Mouse (Mus musculus): ENCODE measurements at regions not wholly inside any gene's neighbourhood (a gene's known extent, or its start where the extent isn't known, plus 50 kb on each side); places are given as distances from the start of the nearest gene placed in this dataset.

DNA sequence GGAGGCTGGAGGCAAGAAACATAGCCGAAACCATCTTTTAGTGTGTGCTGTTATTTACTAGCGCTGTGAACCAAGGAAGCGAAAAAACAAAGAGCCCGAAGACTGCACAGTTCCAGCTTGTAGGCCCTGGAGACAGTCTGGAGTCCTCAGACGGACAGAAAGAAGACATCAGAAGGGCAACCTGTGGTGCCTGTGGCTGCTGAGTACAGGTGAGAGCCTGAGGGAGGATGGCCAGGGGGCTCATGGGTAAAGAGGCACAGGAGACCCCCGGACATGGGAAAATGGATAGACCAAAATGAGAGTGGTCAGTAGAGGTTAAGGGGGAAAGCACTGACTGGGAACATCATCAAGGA lies 313.4 kb upstream of the Ubash3b start:
- Histone ChIP-seq H3K9ac (ENCODE audit: low read length) (peak overlapping the region; percentile 36), H3K27ac (ENCODE audit: low read depth, low read length) (0 out of 2 replicates have a peak overlapping the region, but pooled peaks have one; percentile 31), H3K27me3 (ENCODE audit: control insufficient read depth, insufficient read depth, low read length) (no peaks in the 10 kb centered on the region), H3K9me3 (ENCODE audit: control insufficient read depth, low read length) (no peaks in the 10 kb centered on the region), H3K36me3 (ENCODE audit: control insufficient read depth, insufficient read depth, low read length) (no peaks in the 10 kb centered on the region), H3K4me2 (ENCODE audit: low read depth) (no peak overlapping the region), H3K4me3 (ENCODE audit: low read depth, low read length) (no peak overlapping the region), H3K4me1 (ENCODE audit: control insufficient read depth, insufficient read depth, low read length) (peaks cover 12% of the 10 kb centered on the region)
- DNase-seq (ENCODE audit: low spot score) (no peak), ATAC-seq (ENCODE audit: insufficient read depth, low FRiP score, low TSS enrichment) (no peak)
- 72% methylated on average over 6 of the region's 6 CpGs for WGBS

DNA sequence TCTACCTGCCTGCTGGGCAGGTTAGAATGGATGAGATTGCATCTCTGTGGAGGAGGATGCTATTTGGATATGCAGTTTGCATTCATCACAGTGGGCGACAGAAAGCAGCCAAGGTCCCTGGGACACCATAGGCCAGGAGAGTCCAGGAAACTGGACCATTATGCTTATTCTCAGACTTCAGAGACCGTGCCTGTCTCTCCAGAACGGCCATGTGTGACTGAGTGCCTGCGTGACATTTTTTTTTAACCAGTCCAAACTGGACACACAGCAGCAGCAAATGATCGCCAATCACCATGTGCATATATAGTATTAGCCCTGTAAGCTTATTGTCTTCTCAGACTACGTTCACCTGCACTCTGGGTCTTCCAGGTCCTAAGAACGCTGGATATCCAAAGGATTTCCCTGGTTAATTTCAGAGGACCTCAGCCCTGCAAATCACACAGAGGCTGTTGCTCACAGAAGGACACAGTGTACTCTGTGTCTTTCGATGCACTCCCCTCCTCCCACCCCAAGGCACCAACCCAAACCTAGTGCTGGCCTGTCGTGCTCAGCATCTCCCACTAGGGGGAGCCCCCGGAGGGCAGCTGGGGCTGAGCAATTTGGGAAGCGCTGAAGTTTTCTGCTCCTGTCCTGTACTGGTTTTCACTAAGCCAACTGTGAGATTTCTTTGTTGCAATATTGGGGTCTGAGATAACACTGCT lies 312.9 kb upstream of the Ubash3b start:
- H3K4me1 ChIP-seq (ENCODE audit: control insufficient read depth, insufficient read depth, low read length) = peaks cover 12% of the 10 kb centered on the region
- WGBS = 42% methylated on average over 11 of the region's 11 CpGs
- H3K27ac ChIP-seq (ENCODE audit: low read depth, low read length) = no peak overlapping the region; the same call in 1 of the 2 replicates
- H3K36me3 ChIP-seq (ENCODE audit: control insufficient read depth, insufficient read depth, low read length) = no peaks in the 10 kb centered on the region
- H3K27me3 ChIP-seq (ENCODE audit: control insufficient read depth, insufficient read depth, low read length) = no peaks in the 10 kb centered on the region
- no peaks in the 10 kb centered on the region for H3K9me3 ChIP-seq (ENCODE audit: control insufficient read depth, low read length)
- peak; percentile 58; the same call in 1 of the 2 replicates for ATAC-seq (ENCODE audit: insufficient read depth, low FRiP score, low TSS enrichment)
- peak; percentile 87 for DNase-seq (ENCODE audit: low spot score)
- H3K4me3 ChIP-seq (ENCODE audit: low read depth, low read length) = no peak overlapping the region
- no peak overlapping the region for H3K4me2 ChIP-seq (ENCODE audit: low read depth)
- peak overlapping the region; percentile 36 for H3K9ac ChIP-seq (ENCODE audit: low read length)

DNA sequence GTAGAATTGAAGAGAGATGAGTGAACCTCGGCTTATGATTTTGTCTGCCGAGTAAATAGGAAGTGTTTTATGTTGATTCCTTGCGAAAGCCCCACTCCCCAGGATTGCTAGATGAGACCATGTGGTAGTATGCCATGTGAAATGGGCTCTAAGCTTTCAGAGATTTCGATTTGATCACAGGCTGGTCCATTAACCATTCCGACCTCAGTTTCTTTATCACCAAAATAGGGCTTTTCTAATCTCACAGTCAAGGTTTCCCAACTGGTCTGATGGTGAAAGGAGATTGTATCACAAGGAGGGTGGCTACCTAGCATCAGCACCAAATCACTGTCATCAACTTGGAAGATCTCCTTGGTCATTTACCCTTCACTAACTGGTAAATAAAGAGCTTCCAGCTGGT lies 312.0 kb upstream of the Ubash3b start:
- ATAC-seq (ENCODE audit: insufficient read depth, low FRiP score, low TSS enrichment) (no peak), DNase-seq (ENCODE audit: low spot score) (no peak)
- Histone ChIP-seq H3K36me3 (ENCODE audit: control insufficient read depth, insufficient read depth, low read length) (no peaks in the 10 kb centered on the region), H3K9me3 (ENCODE audit: control insufficient read depth, low read length) (no peaks in the 10 kb centered on the region), H3K27me3 (ENCODE audit: control insufficient read depth, insufficient read depth, low read length) (no peaks in the 10 kb centered on the region), H3K9ac (ENCODE audit: low read length) (0 out of 2 replicates have a peak overlapping the region, but pooled peaks have one; percentile 18), H3K4me3 (ENCODE audit: low read depth, low read length) (no peak overlapping the region), H3K27ac (ENCODE audit: low read depth, low read length) (no peak overlapping the region), H3K4me1 (ENCODE audit: control insufficient read depth, insufficient read depth, low read length) (peaks cover 12% of the 10 kb centered on the region), H3K4me2 (ENCODE audit: low read depth) (no peak overlapping the region)
- 93% methylated on average over 5 of the region's 5 CpGs for WGBS

DNA sequence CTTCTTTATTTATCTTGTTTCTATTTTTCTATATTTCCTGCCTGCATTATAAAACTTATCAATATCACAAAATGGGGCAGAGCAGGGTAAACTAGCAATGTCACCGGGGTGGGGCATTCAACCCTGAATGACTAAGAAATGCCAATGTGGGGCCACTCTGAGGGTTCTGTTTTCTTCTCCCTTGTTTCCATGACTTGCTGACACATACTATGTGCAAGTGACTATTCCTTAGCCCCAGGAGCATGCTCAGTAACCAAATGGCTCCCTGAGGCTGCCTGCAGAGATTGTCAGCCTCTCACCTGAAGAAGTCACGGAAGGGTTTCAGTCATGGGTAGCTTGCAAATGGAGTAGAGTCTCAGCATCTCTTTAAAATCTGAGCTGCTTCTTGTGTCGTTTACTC lies 309.8 kb upstream of the Ubash3b start:
- Histone ChIP-seq H3K4me1 (ENCODE audit: control insufficient read depth, insufficient read depth, low read length) (peaks cover 12% of the 10 kb centered on the region), H3K4me2 (ENCODE audit: low read depth) (no peak overlapping the region), H3K4me3 (ENCODE audit: low read depth, low read length) (no peak overlapping the region), H3K36me3 (ENCODE audit: control insufficient read depth, insufficient read depth, low read length) (no peaks in the 10 kb centered on the region), H3K27me3 (ENCODE audit: control insufficient read depth, insufficient read depth, low read length) (no peaks in the 10 kb centered on the region), H3K27ac (ENCODE audit: low read depth, low read length) (no peak overlapping the region), H3K9me3 (ENCODE audit: control insufficient read depth, low read length) (no peaks in the 10 kb centered on the region), H3K9ac (ENCODE audit: low read length) (no peak overlapping the region)
- DNase-seq (ENCODE audit: low spot score) (no peak), ATAC-seq (ENCODE audit: insufficient read depth, low FRiP score, low TSS enrichment) (no peak)
- WGBS = over 99% methylated on average over 3 of the region's 3 CpGs

DNA sequence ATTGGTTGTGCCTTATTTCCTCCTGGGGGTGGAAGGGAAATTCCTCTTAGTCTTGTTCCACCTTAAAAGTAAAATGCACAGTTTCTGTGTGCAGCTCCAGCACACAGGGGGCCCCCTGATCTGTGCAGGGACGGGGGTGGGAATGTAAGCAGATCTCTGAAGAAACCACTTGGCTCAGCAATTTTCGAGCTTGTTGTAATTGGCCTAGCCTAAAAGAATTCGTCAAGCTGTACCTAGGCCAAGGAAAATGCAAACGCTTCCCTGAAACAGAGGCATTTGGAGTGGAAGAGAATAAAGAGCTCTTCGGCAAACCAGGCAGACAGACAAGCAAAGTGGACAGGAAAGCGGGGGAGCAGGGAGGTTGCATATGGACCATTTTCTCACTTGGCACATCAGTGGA lies 308.5 kb upstream of the Ubash3b start:
- Histone ChIP-seq H3K4me2 (ENCODE audit: low read depth) (no peak overlapping the region), H3K27ac (ENCODE audit: low read depth, low read length) (no peak overlapping the region)
- no peak for ATAC-seq (ENCODE audit: insufficient read depth, low FRiP score, low TSS enrichment)

DNA sequence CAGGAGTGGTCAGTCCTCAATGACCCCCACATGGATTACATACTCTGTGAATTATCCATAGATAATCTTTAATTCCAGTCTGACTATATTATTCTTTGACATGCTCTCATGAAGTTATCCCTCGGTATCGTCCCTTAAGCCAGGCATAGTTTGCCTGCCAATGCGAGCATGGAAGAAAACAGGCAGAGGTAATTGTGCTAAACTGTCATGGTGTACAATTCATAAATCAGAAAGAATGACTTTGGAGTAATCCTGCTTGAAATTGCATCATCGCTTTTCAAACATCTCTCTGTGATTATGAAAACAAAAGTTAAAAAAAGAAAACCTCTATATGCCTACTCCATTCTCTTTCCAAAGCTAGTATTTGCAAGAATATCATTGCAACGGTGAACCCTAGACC lies 307.9 kb upstream of the Ubash3b start:
- no peak overlapping the region for H3K4me3 ChIP-seq (ENCODE audit: low read depth, low read length)
- DNase-seq (ENCODE audit: low spot score) (no peak), ATAC-seq (ENCODE audit: insufficient read depth, low FRiP score, low TSS enrichment) (no peak)
- no peaks in the 10 kb centered on the region for H3K36me3 ChIP-seq (ENCODE audit: control insufficient read depth, insufficient read depth, low read length)
- H3K27ac ChIP-seq (ENCODE audit: low read depth, low read length) = no peak overlapping the region
- no peak overlapping the region for H3K4me2 ChIP-seq (ENCODE audit: low read depth)
- H3K9ac ChIP-seq (ENCODE audit: low read length) = no peak overlapping the region
- peaks cover 9% of the 10 kb centered on the region for H3K4me1 ChIP-seq (ENCODE audit: control insufficient read depth, insufficient read depth, low read length)
- 90% methylated on average over 5 of the region's 5 CpGs for WGBS
- H3K9me3 ChIP-seq (ENCODE audit: control insufficient read depth, low read length) = no peaks in the 10 kb centered on the region
- H3K27me3 ChIP-seq (ENCODE audit: control insufficient read depth, insufficient read depth, low read length) = no peaks in the 10 kb centered on the region

More for the DNA sequence above, 308.5 kb upstream of the Ubash3b start:
- H3K36me3 ChIP-seq (ENCODE audit: control insufficient read depth, insufficient read depth, low read length) = no peaks in the 10 kb centered on the region
- no peak for DNase-seq (ENCODE audit: low spot score)
- no peak overlapping the region for H3K9ac ChIP-seq (ENCODE audit: low read length)
- WGBS = 58% methylated on average over 6 of the region's 6 CpGs
- H3K4me1 ChIP-seq (ENCODE audit: control insufficient read depth, insufficient read depth, low read length) = peaks cover 12% of the 10 kb centered on the region
- H3K4me3 ChIP-seq (ENCODE audit: low read depth, low read length) = no peak overlapping the region
- no peaks in the 10 kb centered on the region for H3K9me3 ChIP-seq (ENCODE audit: control insufficient read depth, low read length)
- H3K27me3 ChIP-seq (ENCODE audit: control insufficient read depth, insufficient read depth, low read length) = no peaks in the 10 kb centered on the region

DNA sequence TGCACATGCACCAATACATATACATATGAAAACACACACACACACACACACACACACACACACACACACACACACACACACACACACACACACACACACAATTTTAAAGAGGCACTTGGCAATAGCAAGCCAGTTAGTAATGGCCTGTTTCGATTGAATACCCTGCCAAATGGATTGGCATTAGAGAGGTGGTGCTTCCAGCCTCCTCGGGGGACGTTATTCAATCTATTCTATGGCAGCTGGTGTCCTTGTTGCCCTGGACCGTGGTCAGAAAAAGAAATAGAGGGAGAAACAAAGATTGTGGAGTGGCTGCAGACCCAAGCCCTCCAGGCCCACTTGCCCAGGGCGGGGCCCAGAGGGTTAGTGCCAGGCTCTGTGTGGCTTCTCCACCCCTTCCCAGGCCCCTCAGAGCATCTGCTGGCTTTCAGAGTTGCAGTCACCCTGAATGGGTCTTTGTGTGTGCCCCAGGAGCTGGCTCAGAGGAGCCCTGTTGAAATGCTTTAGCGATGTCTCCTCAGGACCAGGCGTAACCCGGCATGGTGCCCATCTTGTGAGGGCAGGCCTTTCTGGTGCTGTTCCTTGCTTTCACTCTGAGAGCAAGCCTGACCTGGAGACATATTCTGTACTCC lies 302.7 kb upstream of the Ubash3b start:
- Histone ChIP-seq H3K9ac (ENCODE audit: low read length) (no peak overlapping the region), H3K27me3 (ENCODE audit: control insufficient read depth, insufficient read depth, low read length) (no peaks in the 10 kb centered on the region), H3K4me3 (ENCODE audit: low read depth, low read length) (no peak overlapping the region), H3K4me2 (ENCODE audit: low read depth) (no peak overlapping the region), H3K4me1 (ENCODE audit: control insufficient read depth, insufficient read depth, low read length) (no peaks in the 10 kb centered on the region), H3K36me3 (ENCODE audit: control insufficient read depth, insufficient read depth, low read length) (no peaks in the 10 kb centered on the region), H3K9me3 (ENCODE audit: control insufficient read depth, low read length) (no peaks in the 10 kb centered on the region), H3K27ac (ENCODE audit: low read depth, low read length) (no peak overlapping the region)
- ATAC-seq (ENCODE audit: insufficient read depth, low FRiP score, low TSS enrichment) (no peak; the same call in 1 of the 2 replicates), DNase-seq (ENCODE audit: low spot score) (peak; percentile 51)
- WGBS = 70% methylated on average over 8 of the region's 8 CpGs

DNA sequence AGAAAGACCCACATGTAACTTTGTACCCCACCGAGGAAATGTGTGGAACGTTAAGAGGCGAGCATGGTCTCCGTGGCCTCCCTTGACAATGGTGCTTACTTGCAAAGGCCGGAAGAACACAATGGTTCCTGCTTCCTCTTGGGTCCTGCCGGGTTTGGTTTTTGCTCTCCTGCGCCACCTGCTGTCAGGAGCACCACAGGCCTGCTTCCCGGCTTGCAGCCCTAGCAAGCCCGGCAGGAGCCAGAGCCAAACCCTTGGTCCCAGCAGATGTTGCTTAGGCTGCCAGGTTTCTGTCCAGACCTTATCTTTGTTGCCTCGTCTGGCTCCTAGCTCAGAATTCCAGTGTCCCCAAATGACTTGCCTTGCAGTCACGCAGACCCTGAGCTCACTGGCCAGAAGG lies 300.2 kb upstream of the Ubash3b start:
- no peak overlapping the region for H3K9ac ChIP-seq (ENCODE audit: low read length)
- WGBS = 12% methylated on average over 11 of the region's 11 CpGs
- no peaks in the 10 kb centered on the region for H3K4me1 ChIP-seq (ENCODE audit: control insufficient read depth, insufficient read depth, low read length)
- no peaks in the 10 kb centered on the region for H3K9me3 ChIP-seq (ENCODE audit: control insufficient read depth, low read length)
- H3K27me3 ChIP-seq (ENCODE audit: control insufficient read depth, insufficient read depth, low read length) = no peaks in the 10 kb centered on the region
- 0 out of 2 replicates have a peak, but pooled peaks have one; percentile 38 for ATAC-seq (ENCODE audit: insufficient read depth, low FRiP score, low TSS enrichment)
- H3K27ac ChIP-seq (ENCODE audit: low read depth, low read length) = no peak overlapping the region
- H3K4me2 ChIP-seq (ENCODE audit: low read depth) = no peak overlapping the region
- H3K4me3 ChIP-seq (ENCODE audit: low read depth, low read length) = no peak overlapping the region
- DNase-seq (ENCODE audit: low spot score) = peak; percentile 90
- no peaks in the 10 kb centered on the region for H3K36me3 ChIP-seq (ENCODE audit: control insufficient read depth, insufficient read depth, low read length)

DNA sequence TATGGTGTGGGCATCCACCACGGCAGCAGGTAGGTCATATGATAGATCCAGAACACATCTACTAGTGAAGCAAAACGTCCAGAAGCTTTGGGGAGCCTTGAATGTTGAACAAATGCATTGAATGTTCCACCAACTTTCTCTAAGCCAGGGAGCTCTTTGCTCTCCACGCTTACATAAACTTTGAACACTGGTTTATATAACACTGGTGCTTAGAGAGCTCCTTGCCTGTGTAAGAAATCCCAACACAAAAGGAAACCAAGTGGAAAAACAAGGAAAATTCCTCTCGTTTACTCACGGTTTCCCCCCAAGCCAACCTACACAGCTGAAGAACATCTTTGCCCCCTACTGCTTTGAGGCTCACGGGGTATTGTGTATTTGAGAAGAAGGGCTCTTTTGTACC lies 299.2 kb upstream of the Ubash3b start:
- H3K27me3 ChIP-seq (ENCODE audit: control insufficient read depth, insufficient read depth, low read length) = no peaks in the 10 kb centered on the region
- H3K27ac ChIP-seq (ENCODE audit: low read depth, low read length) = no peak overlapping the region
- WGBS = 72% methylated on average over 6 of the region's 6 CpGs
- DNase-seq (ENCODE audit: low spot score) = no peak
- H3K4me1 ChIP-seq (ENCODE audit: control insufficient read depth, insufficient read depth, low read length) = no peaks in the 10 kb centered on the region
- H3K9me3 ChIP-seq (ENCODE audit: control insufficient read depth, low read length) = no peaks in the 10 kb centered on the region
- H3K4me2 ChIP-seq (ENCODE audit: low read depth) = no peak overlapping the region
- H3K4me3 ChIP-seq (ENCODE audit: low read depth, low read length) = no peak overlapping the region
- no peaks in the 10 kb centered on the region for H3K36me3 ChIP-seq (ENCODE audit: control insufficient read depth, insufficient read depth, low read length)
- no peak for ATAC-seq (ENCODE audit: insufficient read depth, low FRiP score, low TSS enrichment)
- H3K9ac ChIP-seq (ENCODE audit: low read length) = no peak overlapping the region
